Mouse (Mus musculus) large intestine, adult 2 months (tissue): ENCODE data around the gene Lrrk1. TPM values are rescaled to one million over a fixed set of nuclear protein-coding genes. Genes with fewer than 3 reads are reported as not detected.
A peak's percentile ranks its signal among the peaks of the same experiment; 100 is the strongest.

Experiments used
- DNase-seq: peaks from one replicate; pipeline ENCODE4 v3.0.0-alpha.2; 2012; ENCODE audit warnings: low read depth, low spot score
- WGBS: fragments of 180-500 bp; shearing (Covaris S2); methylation state at CpG from one replicate; pipeline ENCODE4 v1.1.7; 2018; 5-methylcytosine and 5-hydroxymethylcytosine counted together
- polyA plus RNA-seq: library from polyadenylated mRNA; depleted of rRNA; stranded (reverse); fragments of >200 nt; gene quantifications from 2 replicates; pipeline ENCODE4 v1.2.3, GENCODE M21; 2012; rRNA removed

Lrrk1 gene
- 20.1 and 25.3 TPM in 2 replicates for polyA plus RNA-seq

GRCm38 (mm10) chr7:66387813-66388521, at the start of gene Lrrk1:
Gene Lrrk1 (minus strand): TSS chr7:66388350.
- no peak for DNase-seq
- WGBS = under 1% methylated on average over 70 of the region's 70 CpGs

DNA sequence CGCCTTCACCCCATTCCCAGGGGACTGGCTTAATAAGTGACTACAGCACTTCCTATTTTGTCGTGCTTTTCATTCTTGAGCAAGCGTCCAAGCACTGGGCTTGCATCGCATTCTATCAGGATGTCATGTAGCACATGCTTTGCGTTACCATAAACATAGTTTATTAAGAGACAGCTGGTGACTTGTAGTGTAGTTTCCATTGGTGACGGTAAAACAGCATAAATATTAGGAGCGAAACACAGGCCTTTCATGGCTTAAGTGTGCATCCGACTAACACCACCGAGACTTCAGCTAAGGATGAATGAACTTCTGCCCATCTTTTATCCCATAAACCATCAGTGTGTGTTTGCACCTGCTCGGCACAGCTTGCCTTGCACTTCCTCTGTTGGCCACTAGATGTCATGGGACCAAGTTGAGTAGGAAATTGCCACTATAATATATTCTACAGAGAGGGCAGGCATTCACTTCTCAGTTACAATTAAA, 46.3 kb upstream of the Lrrk1 start:
- WGBS = 29% methylated on average over 10 of the region's 10 CpGs
- no peak for DNase-seq

DNA sequence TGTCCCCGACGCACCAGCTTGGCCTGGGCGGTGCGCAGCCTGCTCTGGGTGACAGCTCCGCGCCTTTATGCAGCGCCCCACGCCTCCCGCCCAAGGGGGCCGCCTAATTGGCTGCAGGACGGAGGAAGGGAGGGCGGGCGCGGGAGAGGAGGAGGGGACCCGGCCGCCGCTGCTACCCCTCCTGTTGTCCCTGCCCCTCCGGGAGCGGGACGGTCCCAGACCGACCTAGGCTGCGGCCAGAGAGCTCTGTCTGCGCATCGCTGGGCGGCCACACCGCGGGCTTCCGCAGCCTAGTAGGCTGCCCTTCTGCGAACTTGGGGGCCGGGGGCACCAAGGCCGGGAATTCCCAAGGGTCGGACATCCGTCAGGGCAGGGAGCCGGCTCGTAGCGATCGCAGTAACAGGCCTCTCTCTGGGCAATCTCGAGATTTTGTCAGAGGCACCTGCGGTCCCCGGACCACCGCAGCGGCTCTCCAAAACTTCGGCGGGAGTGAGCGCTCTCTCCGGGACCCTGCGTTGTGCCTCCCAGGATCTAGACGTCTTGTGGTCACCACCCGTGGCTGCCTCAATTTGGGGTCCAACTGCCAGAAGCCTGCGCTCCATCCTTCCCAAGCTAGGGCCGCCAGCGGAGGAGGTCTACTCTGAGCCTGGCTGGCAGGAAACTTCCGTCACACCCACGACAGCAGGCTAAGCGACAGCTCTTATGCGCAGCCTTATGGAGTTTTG, 39.4 kb upstream of the Lrrk1 start, which contains the start of gene Aldh1a3:
Aldh1a3 (minus strand) TSS at position 81 of the 725 bp plus-strand sequence.
- no peak for DNase-seq
- 2% methylated on average over 56 of the region's 56 CpGs for WGBS

DNA sequence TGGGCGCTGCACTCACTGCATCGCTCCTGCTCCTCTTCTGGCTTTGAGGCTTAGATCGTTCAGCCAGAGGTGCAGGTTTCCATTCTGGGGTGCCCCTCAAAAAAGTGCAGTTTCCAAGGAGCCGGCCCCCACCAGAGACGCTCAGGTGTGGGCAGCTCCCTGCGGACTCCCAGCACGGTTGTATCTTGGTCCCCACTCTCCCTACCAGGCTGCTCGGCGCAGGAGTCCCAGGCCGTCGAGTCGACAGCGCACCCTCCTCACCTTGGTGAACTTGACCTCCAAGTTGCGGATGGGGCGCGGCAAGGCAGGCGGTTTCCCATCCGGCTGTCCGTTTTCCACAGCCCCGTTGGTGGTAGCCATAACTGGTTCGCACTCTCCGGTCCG, 38.9 kb upstream of the Lrrk1 start:
- no peak for DNase-seq
- 4% methylated on average over 23 of the region's 23 CpGs for whole genome bisulfite sequencing

DNA sequence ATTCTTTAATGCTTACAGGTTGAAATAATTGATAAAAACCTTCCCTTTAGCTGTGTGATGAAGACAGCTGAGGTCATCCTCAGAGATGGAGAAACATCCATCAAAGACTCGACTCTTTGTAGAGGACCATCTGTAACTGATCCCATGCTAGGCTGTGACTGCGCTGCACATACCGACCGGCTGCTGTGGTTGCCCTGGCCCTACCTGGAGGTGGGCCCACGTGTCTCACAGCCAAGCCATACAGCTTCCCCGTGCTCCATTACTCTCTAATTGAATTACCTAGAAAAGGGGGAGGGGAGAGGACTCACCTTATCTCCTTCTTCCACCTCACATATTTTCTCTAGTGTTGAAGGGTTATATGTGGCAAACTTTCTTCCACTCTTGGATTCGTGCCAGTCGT, 33.8 kb upstream of the Lrrk1 start:
- no peak for DNase-seq
- WGBS = 79% methylated on average over 8 of the region's 8 CpGs

DNA sequence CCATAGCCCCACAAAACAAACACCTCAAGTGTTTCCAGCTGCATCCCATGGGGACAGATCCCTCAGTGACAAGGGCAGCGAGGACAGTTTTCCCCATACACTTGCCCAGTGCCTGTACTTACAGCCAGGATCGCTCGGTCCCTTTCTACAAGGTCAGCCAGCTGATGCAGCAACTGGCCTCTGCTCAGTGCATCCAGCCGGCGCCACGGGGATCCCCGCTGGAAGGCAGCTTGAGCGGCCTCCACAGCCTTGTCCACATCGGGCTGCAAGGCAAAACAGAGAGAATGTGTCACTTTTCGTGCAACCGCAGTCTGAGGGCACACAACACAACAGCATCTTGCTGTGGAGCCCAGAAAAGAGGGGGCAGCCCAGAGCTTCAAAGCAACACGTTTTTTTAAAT, 30.8 kb upstream of the Lrrk1 start:
- 30% methylated on average over 12 of the region's 12 CpGs for WGBS

DNA sequence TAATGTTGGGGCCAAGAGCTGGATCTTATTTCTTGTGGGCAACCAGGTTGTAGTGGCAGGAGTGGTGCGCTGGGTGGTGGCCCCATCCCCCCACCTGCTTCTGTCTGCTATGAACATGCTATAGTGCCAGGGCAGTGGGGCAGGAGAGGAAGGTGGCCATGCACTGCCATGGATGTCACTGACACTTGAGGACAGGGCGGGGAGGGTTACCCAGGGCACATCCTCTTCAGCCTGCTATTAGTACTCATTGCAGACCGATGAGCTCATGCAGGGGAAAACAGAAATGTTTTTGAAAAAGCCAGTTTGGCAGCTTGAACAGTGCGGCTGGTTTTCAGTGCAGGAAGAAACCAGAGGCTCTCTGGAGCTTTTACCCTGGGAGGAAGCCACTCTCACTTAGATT, 28.7 kb upstream of the Lrrk1 start:
- WGBS = 70% methylated on average over 4 of the region's 4 CpGs
- DNase-seq = no peak

More for the DNA sequence above, 30.8 kb upstream of the Lrrk1 start:
- no peak for DNase-seq

GRCm38 (mm10) chr7:66413093-66413492, 24.9 kb upstream of the Lrrk1 start:
- WGBS = 85% methylated on average over 7 of the region's 7 CpGs

GRCm38 (mm10) chr7:66409433-66409832, 21.3 kb upstream of the Lrrk1 start:
- no peak for DNase-seq
- 63% methylated on average over 6 of the region's 6 CpGs for WGBS

More at GRCm38 (mm10) chr7:66413093-66413492, 24.9 kb upstream of the Lrrk1 start:
- no peak for DNase-seq

DNA sequence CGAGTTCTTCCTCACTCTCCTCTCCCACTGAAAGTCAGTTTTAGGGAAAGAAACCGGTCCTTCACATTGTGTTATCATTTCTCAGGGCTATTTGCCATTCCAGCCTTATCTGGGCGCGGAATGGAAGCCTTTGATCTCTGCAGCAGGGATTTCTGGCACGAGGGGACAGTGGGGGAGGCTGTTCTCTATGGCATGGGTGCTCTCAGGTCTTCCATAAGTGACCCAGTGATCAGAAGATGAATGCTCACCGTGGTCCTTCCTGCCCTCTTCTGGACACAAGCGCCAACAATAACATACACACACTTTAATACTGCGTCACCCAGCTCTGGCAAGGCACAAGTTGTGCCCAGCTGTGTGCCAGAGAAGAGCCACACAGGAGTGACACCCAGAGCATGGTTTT, 18.8 kb upstream of the Lrrk1 start:
- WGBS = 58% methylated on average over 8 of the region's 8 CpGs
- DNase-seq = no peak

GRCm38 (mm10) chr7:66405951-66406721, 18.0 kb upstream of the Lrrk1 start:
- no peak for DNase-seq
- 59% methylated on average over 13 of the region's 13 CpGs for WGBS

GRCm38 (mm10) chr7:66405541-66405940, 17.4 kb upstream of the Lrrk1 start:
- WGBS = 68% methylated on average over 11 of the region's 11 CpGs
- DNase-seq = no peak

GRCm38 (mm10) chr7:66404802-66405201, 16.7 kb upstream of the Lrrk1 start:
- DNase-seq = no peak
- 71% methylated on average over 4 of the region's 4 CpGs for WGBS

DNA sequence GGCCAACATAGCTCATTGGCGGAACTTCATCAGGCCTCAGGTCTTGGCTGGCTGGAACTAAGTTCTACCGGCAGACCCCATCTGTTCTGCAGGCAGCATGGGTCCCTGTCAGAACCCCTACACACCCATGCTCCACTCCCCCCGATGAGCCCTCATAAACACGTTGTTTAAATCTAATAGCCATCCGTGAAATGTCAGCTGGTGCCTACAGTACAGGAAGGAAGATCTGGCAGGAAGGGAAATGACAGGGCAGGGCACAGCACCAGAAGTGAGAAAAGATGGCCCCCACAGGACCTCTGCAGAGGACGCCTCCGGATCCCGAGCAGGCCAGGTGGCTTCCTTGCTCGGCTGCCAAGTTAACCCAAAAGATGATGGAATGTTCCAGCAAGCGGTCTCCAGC, 16.0 kb upstream of the Lrrk1 start:
- 65% methylated on average over 10 of the region's 10 CpGs for WGBS

GRCm38 (mm10) chr7:66402876-66403275, 14.7 kb upstream of the Lrrk1 start:
- 86% methylated on average over 5 of the region's 5 CpGs for WGBS
- no peak for DNase-seq

More for the DNA sequence above, 16.0 kb upstream of the Lrrk1 start:
- no peak for DNase-seq

- 72% methylated on average over 8 of the region's 8 CpGs for WGBS
- DNase-seq = no peak
Measured at GRCm38 (mm10) chr7:66401605-66402004, 13.5 kb upstream of the Lrrk1 start.

DNA sequence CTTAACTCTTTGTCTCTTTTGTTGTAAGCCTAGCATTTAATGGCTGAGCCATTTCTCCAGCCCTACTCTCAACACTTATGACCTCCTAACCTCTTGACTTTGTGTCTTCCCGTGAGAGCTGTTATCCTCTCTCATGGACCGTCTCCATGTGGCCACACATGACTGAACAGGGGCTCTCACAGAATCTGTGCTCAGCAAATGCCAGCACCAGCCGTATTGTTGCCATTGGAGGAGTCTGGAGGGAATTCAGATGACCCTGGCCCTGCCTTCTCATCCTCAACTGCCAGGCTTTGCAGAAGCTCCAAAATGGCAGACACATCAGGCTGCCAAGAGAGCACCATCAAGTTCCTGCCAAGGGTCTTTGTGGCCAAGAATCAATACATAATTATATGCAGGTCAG, 9.1 kb upstream of the Lrrk1 start:
- 83% methylated on average over 3 of the region's 3 CpGs for WGBS
- DNase-seq = no peak

GRCm38 (mm10) chr7:66388621-66389532, 727 bp upstream of the Lrrk1 start:
- DNase-seq = peak; percentile 74
- WGBS = 6% methylated on average over 28 of the region's 28 CpGs

- 7% methylated on average over 13 of the region's 13 CpGs for WGBS
- DNase-seq = no peak
Measured at GRCm38 (mm10) chr7:66387419-66387812, 734 bp downstream of the Lrrk1 start.
